Mouse (Mus musculus) lung, postnatal 0 days (tissue): Measurements from ENCODE around the gene Prkcb. TPM values are rescaled to one million over a fixed set of nuclear protein-coding genes. Genes with fewer than 3 reads are reported as not detected.

ENCODE experiments used
- ATAC-seq: fragments of 200-750 bp; cut with Nextera tagmentation; 2 replicates; pipeline ENCODE4 v1.8.0; 2017; ENCODE audit warnings: moderate library complexity
- DNase-seq: peaks from one replicate; pipeline ENCODE4 v3.0.0-alpha.2; 2016; ENCODE audit warnings: low spot score
- H3K27ac ChIP-seq: fragments of 300-500 bp; sonication (generic); 2 replicates; pipeline ENCODE4 v1.5.1; 2014; ENCODE audit warnings: antibody characterized with exemption, mild to moderate bottlenecking, low read length, mixed read lengths
- H3K27me3 ChIP-seq: fragments of 300-500 bp; sonication (generic); replicated peaks from 2 replicates; pipeline ENCODE4 v1.6.1; 2014; ENCODE audit warnings: low read length, mixed read lengths; ENCODE audit not compliant: insufficient read depth
- H3K36me3 ChIP-seq: fragments of 300-500 bp; sonication (generic); 2 replicates; pipeline ENCODE4 v1.6.1; 2014; ENCODE audit warnings: low read length, mixed read lengths; ENCODE audit not compliant: insufficient read depth
- H3K4me1 ChIP-seq: fragments of 300-500 bp; sonication (generic); 2 replicates; pipeline ENCODE4 v1.6.1; 2014; ENCODE audit warnings: antibody characterized with exemption, low read depth, low read length, mixed read lengths; ENCODE audit not compliant: insufficient read depth
- H3K4me2 ChIP-seq: fragments of 300-500 bp; sonication (generic); replicated peaks from 2 replicates; pipeline ENCODE4 v1.6.1; 2014; ENCODE audit warnings: low read depth, mild to moderate bottlenecking, low read length, moderate library complexity, mixed read lengths
- H3K4me3 ChIP-seq: fragments of 300-500 bp; sonication (generic); 2 replicates; pipeline ENCODE4 v1.5.1; 2014; ENCODE audit warnings: low read depth, low read length
- H3K9ac ChIP-seq: fragments of 300-500 bp; sonication (generic); replicated peaks from 2 replicates; pipeline ENCODE4 v1.6.1; 2014; ENCODE audit warnings: low read depth, mild to moderate bottlenecking
- H3K9me3 ChIP-seq: fragments of 300-500 bp; sonication (generic); 2 replicates; pipeline ENCODE4 v1.6.1; 2016; ENCODE audit warnings: low read length, mixed read lengths
- CTCF ChIP-seq: IDR thresholded peaks from 2 replicates; pipeline ENCODE4 v1.5.1; 2016; ENCODE audit warnings: antibody characterized with exemption, mild to moderate bottlenecking
- EP300 ChIP-seq: IDR thresholded peaks from 2 replicates; pipeline ENCODE4 v1.6.1; 2016; ENCODE audit warnings: antibody characterized with exemption, mild to moderate bottlenecking, control low read depth
- WGBS: fragments of 180-500 bp; shearing (Covaris S2); extraction: QIAGEN DNeasy Blood & Tissue Kit; methylation state at CpG from one replicate; pipeline ENCODE4 v1.1.7; 2014; 5-methylcytosine and 5-hydroxymethylcytosine counted together
- polyA plus RNA-seq: library from polyadenylated mRNA; unstranded; fragments of >200 nt; fragmentation: Nextera tagmentation; extraction: Ambion mirVana; gene quantifications from 2 replicates; pipeline ENCODE4 v1.2.1, GENCODE M21; 2015

Gene Prkcb
- polyA plus RNA-seq, 1 experiment from 2014 or later, result 2.3 TPM

- Histone ChIP-seq H3K4me3 (no peak overlapping the region), H3K27me3 (no peaks in the 10 kb centered on the region), H3K9ac (no peak overlapping the region), H3K27ac (no peak overlapping the region), H3K9me3 (no peaks in the 10 kb centered on the region), H3K4me2 (no peak overlapping the region), H3K36me3 (no peaks in the 10 kb centered on the region), H3K4me1 (no peaks in the 10 kb centered on the region)
- DNase-seq (no peak), ATAC-seq (no peak)
- WGBS, result 69% methylated on average over 7 of the region's 7 CpGs
- no peak for TF ChIP-seq CTCF
- TF ChIP-seq EP300, result no peak
Measured at GRCm38 (mm10) chr7:122379292-122379691, 90.7 kb downstream of the Prkcb start.

GRCm38 (mm10) chr7:122380336-122381130 lies 92.0 kb downstream of the Prkcb start:
- no peak overlapping the region for H3K27ac ChIP-seq
- 81% methylated on average over 10 of the region's 10 CpGs for WGBS
- TF ChIP-seq CTCF, result no peak
- TF ChIP-seq EP300, result no peak
- H3K9me3 ChIP-seq, result no peaks in the 10 kb centered on the region
- ATAC-seq (no peak), DNase-seq (no peak)
- no peaks in the 10 kb centered on the region for H3K4me1 ChIP-seq
- no peak overlapping the region for H3K9ac ChIP-seq
- no peak overlapping the region for H3K4me3 ChIP-seq
- no peaks in the 10 kb centered on the region for H3K27me3 ChIP-seq
- no peaks in the 10 kb centered on the region for H3K36me3 ChIP-seq
- no peak overlapping the region for H3K4me2 ChIP-seq

- Histone ChIP-seq H3K4me3 (no peak overlapping the region), H3K36me3 (no peaks in the 10 kb centered on the region), H3K27ac (no peak overlapping the region), H3K9ac (no peak overlapping the region), H3K4me1 (no peaks in the 10 kb centered on the region), H3K9me3 (no peaks in the 10 kb centered on the region), H3K27me3 (no peaks in the 10 kb centered on the region), H3K4me2 (no peak overlapping the region)
- no peak for ATAC-seq
- TF ChIP-seq CTCF, result no peak
- TF ChIP-seq EP300, result no peak
- 39% methylated on average over 10 of the region's 10 CpGs for WGBS
- DNase-seq, result no peak
Measured at GRCm38 (mm10) chr7:122381560-122381959, 93.0 kb downstream of the Prkcb start.

- WGBS, result 67% methylated on average over 2 of the region's 2 CpGs
- H3K4me2 ChIP-seq, result no peak overlapping the region
- ATAC-seq (no peak), DNase-seq (no peak)
- no peak overlapping the region for H3K4me3 ChIP-seq
- no peak overlapping the region for H3K9ac ChIP-seq
- TF ChIP-seq CTCF, result no peak
- no peak for TF ChIP-seq EP300
- no peaks in the 10 kb centered on the region for H3K4me1 ChIP-seq
- no peak overlapping the region for H3K27ac ChIP-seq
- no peaks in the 10 kb centered on the region for H3K9me3 ChIP-seq
- no peaks in the 10 kb centered on the region for H3K36me3 ChIP-seq
- no peaks in the 10 kb centered on the region for H3K27me3 ChIP-seq
Measured at GRCm38 (mm10) chr7:122383260-122383659, 94.7 kb downstream of the Prkcb start.

GRCm38 (mm10) chr7:122384891-122385290 lies 96.3 kb downstream of the Prkcb start:
- Histone ChIP-seq H3K27me3 (no peaks in the 10 kb centered on the region), H3K9me3 (no peaks in the 10 kb centered on the region), H3K9ac (no peak overlapping the region), H3K27ac (no peak overlapping the region), H3K4me1 (no peaks in the 10 kb centered on the region), H3K36me3 (no peaks in the 10 kb centered on the region), H3K4me2 (no peak overlapping the region), H3K4me3 (no peak overlapping the region)
- no peak for ATAC-seq
- no peak for DNase-seq
- TF ChIP-seq EP300, result no peak
- TF ChIP-seq CTCF, result no peak
- 82% methylated on average over 8 of the region's 8 CpGs for WGBS

- WGBS, result 81% methylated on average over 1 of the region's 1 CpGs
- ATAC-seq, result no peak
- no peak for TF ChIP-seq EP300
- no peak for TF ChIP-seq CTCF
Measured at GRCm38 (mm10) chr7:122386567-122386966, 98.0 kb downstream of the Prkcb start.

More at GRCm38 (mm10) chr7:122386567-122386966, 98.0 kb downstream of the Prkcb start:
- Histone ChIP-seq H3K9me3 (no peaks in the 10 kb centered on the region), H3K4me2 (no peak overlapping the region), H3K27ac (no peak overlapping the region), H3K4me3 (no peak overlapping the region), H3K36me3 (no peaks in the 10 kb centered on the region), H3K9ac (no peak overlapping the region), H3K4me1 (no peaks in the 10 kb centered on the region), H3K27me3 (no peaks in the 10 kb centered on the region)
- DNase-seq, result no peak
